Mouse (Mus musculus) liver, adult 2 months (tissue): Measurements from ENCODE around the gene Larp6. TPM values are rescaled to one million over a fixed set of nuclear protein-coding genes. Genes with fewer than 3 reads are reported as not detected.

Experiments used
- DNase-seq: peaks from one replicate; pipeline ENCODE4 v3.0.0-alpha.2; 2011; ENCODE audit warnings: low read depth, low spot score; ENCODE audit errors: extremely low read depth
- H3K27ac ChIP-seq: fragments of 200-500 bp; replicated peaks from 2 replicates; pipeline ENCODE4 v1.5.1; 2012; ENCODE audit warnings: low read depth, mild to moderate bottlenecking, control low read depth, inconsistent platforms, low read length; ENCODE audit not compliant: insufficient read depth
- H3K27me3 ChIP-seq: fragments of 200-500 bp; 2 replicates; pipeline ENCODE4 v1.6.1; 2012; ENCODE audit warnings: mild to moderate bottlenecking, moderate library complexity, low read length, inconsistent platforms; ENCODE audit not compliant: control insufficient read depth, insufficient read depth
- H3K36me3 ChIP-seq: fragments of 200-500 bp; 2 replicates; pipeline ENCODE4 v1.6.1; 2012; ENCODE audit warnings: low read length, inconsistent platforms; ENCODE audit not compliant: control insufficient read depth, insufficient read depth
- H3K4me1 ChIP-seq: fragments of 200-500 bp; 2 replicates; pipeline ENCODE4 v1.6.1; 2011; ENCODE audit warnings: low read length; ENCODE audit not compliant: control insufficient read depth, insufficient read depth
- H3K4me3 ChIP-seq: fragments of 200-500 bp; 2 replicates; pipeline ENCODE4 v1.5.1; 2011; ENCODE audit warnings: low read depth, mild to moderate bottlenecking, control low read depth, low read length, moderate library complexity; ENCODE audit not compliant: insufficient read depth
- H3K79me2 ChIP-seq: fragments of 200-500 bp; 2 replicates; pipeline ENCODE4 v1.6.1; 2012; ENCODE audit warnings: inconsistent platforms, mild to moderate bottlenecking, low read length, moderate library complexity; ENCODE audit not compliant: control insufficient read depth, insufficient read depth
- H3K9ac ChIP-seq: fragments of 200-500 bp; 2 replicates; pipeline ENCODE4 v1.6.1; 2012; ENCODE audit warnings: low read depth, mild to moderate bottlenecking, control low read depth, inconsistent platforms, low read length
- CTCF ChIP-seq: fragments of 200-500 bp; IDR thresholded peaks from 2 replicates; pipeline ENCODE4 v1.5.1; 2011; ENCODE audit warnings: low read depth, low read length, control low read depth
- POLR2A ChIP-seq: fragments of 200-500 bp; IDR thresholded peaks from 2 replicates; pipeline ENCODE4 v1.6.1; 2011; ENCODE audit warnings: low read length, control low read depth; ENCODE audit not compliant: insufficient read depth; ENCODE audit errors: extremely low read depth
- WGBS: fragments of 180-500 bp; shearing (Covaris S2); methylation state at CpG from one replicate; pipeline ENCODE4 v1.1.7; 2018; 5-methylcytosine and 5-hydroxymethylcytosine counted together
- polyA plus RNA-seq: library from polyadenylated mRNA; depleted of rRNA; stranded (reverse); fragments of >200 nt; gene quantifications from 2 replicates; pipeline ENCODE4 v1.2.3, GENCODE M21; 2012
- total RNA-seq: library from RNA; depleted of rRNA; stranded (reverse); fragments of >200 nt; gene quantifications from 2 replicates; pipeline ENCODE4 v1.2.3, GENCODE M21; 2014

The Larp6 gene
- total and polyA plus RNA-seq, 2 experiments: not detected

DNA sequence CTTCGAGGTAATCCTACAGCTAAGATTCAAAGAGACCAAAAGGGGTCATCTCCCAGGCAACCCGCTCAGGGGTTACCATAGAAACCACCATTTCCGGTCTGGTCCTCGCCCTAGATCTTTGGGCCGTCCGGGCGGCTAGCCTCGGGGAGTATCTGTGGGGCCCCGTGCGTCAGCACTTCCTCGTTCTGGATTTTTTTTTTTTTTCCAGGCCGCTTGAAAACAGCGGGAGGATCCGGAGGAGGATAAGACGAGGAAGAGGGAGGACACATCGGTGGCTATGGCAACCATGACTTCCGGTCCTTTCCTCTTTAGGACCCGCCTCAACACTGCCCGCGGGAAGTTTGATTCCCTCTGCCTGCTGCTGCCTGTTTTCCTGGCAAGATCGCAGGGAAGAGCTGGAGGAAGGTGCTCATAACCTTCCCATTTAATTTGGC, 24.9 kb upstream of the Larp6 start, which contains the start of gene Lrrc49:
Gene Lrrc49 (minus strand): TSS at position 268 of the 434 bp plus-strand sequence.
- H3K27ac ChIP-seq: no peak within 1 kb of the TSS

GRCm38 (mm10) chr9:60692624-60693023, 20.2 kb upstream of the Larp6 start:
- Histone ChIP-seq H3K36me3 (no peaks in the 10 kb centered on the region), H3K4me1 (no peaks in the 10 kb centered on the region; the same call in 1 of the 2 replicates), H3K9ac (no peak overlapping the region), H3K79me2 (no peaks in the 10 kb centered on the region), H3K4me3 (no peak overlapping the region), H3K27me3 (no peaks in the 10 kb centered on the region), H3K27ac (no peak overlapping the region)
- no peak for DNase-seq
- TF ChIP-seq CTCF (no peak), POLR2A (no peak)
- 56% methylated on average over 4 of the region's 4 CpGs for WGBS

More for the DNA sequence above, 24.9 kb upstream of the Larp6 start, which contains the start of gene Lrrc49:
- H3K4me1 ChIP-seq: no peaks in the 10 kb centered on the region; the same call in 1 of the 2 replicates
- no peaks in the 10 kb centered on the region for H3K27me3 ChIP-seq
- peak; percentile 66 for DNase-seq
- WGBS: under 1% methylated on average over 21 of the region's 21 CpGs
- H3K36me3 ChIP-seq: no peaks in the 10 kb centered on the region
- TF ChIP-seq POLR2A: no peak
- TF ChIP-seq CTCF: no peak
- H3K79me2 ChIP-seq: no peaks in the 10 kb centered on the region
- H3K4me3 ChIP-seq: peak within 1 kb of the TSS; percentile 54
- H3K9ac ChIP-seq: no peak within 1 kb of the TSS

DNA sequence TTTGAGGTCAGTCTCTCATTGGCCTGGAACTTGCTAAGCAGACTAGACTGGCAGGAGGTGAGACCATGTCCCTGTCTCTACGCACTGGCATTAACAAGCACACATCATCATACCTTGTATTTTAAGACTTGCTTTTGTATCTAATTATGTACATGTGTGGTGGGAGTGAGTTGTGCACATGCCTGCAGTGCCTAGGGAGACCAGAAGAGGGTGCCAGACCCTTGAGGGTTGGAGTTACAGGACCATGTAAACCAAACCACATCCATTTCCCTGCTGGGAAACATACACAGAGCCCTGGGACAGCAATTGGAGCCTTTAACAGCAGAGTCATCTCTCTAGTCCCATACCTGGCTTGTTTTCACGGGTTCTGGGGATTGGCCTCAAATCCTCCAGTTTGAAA, 18.8 kb upstream of the Larp6 start:
- DNase-seq: no peak
- no peaks in the 10 kb centered on the region for H3K36me3 ChIP-seq
- no peaks in the 10 kb centered on the region for H3K79me2 ChIP-seq
- H3K27me3 ChIP-seq: no peaks in the 10 kb centered on the region
- no peak overlapping the region for H3K27ac ChIP-seq
- TF ChIP-seq CTCF: peak; percentile 27; the same call in 1 of the 2 replicates
- TF ChIP-seq POLR2A: no peak
- no peak overlapping the region for H3K4me3 ChIP-seq
- no peaks in the 10 kb centered on the region for H3K4me1 ChIP-seq
- WGBS: 58% methylated on average over 2 of the region's 2 CpGs
- H3K9ac ChIP-seq: no peak overlapping the region

DNA sequence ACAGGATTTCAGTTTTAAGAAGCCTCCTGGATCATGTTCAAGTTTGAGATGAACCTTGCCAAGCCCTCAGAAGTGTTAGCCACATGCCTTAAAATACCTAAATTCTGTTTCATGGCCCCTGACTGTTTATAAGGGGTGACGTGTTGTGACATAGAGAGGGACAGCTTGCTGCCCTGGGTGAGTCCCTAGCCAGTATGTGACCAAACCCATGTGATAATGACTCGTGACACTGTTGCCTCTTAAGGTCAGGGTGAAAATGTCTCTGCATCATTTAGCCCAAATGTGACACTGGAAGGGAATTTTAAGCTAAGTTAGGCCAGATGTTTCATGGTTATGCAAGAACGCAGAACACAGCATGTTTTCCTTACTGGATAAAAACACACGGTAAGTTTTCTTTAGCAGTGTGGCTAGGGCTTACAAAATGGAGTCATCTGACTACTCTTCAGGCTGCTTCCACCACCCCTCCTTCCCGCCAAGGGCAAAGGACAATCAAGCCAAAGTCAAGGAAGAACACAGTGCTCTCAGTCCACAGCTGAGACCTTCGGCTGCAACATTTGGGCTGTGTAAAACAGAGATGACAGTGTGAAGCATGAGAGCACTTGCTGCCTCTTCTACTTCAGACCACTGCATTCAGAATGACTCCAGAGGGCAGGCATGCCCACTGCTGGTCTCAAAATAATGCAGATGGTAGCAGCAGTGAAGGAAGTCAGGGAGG, 16.4 kb upstream of the Larp6 start:
- H3K27ac ChIP-seq: no peak overlapping the region
- H3K4me3 ChIP-seq: no peak overlapping the region
- no peaks in the 10 kb centered on the region for H3K36me3 ChIP-seq
- no peaks in the 10 kb centered on the region for H3K79me2 ChIP-seq
- TF ChIP-seq POLR2A (no peak), CTCF (no peak)
- H3K9ac ChIP-seq: no peak overlapping the region
- H3K4me1 ChIP-seq: no peaks in the 10 kb centered on the region
- no peaks in the 10 kb centered on the region for H3K27me3 ChIP-seq
- 68% methylated on average over 6 of the region's 6 CpGs for WGBS
- no peak for DNase-seq

DNA sequence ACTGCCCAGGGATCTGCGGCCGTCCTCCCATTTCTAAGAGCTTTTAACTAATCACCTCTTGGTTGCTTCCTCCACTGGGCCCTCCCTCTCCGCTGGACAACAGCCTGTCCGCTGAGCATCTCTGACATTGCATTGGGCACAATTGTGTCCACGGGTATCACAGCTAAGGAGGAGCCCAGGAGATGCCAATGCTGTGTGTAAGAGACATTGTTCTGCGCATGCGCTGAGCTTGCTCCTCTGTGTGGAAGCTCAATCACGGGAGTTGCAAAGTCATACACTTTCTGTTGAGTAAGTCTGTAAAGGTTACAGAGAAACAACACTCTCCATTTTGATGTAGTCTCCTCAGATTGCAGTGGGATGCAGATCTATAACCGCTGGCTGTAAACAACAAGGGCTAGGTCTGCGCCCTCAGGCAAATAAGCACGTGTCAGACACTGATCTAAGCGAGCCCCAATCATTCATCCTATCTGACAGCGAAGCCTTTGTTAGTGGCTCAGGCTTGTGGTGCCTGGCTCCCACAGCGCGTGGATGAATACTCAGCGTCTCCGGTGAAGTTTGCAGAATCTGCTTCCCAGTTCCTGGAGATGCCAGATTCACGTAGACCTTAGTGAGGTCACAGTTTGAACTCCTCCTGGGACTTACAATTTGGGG, 13.1 kb upstream of the Larp6 start:
- no peaks in the 10 kb centered on the region for H3K27me3 ChIP-seq
- 77% methylated on average over 18 of the region's 18 CpGs for WGBS
- no peak overlapping the region for H3K9ac ChIP-seq
- H3K27ac ChIP-seq: no peak overlapping the region
- no peak for TF ChIP-seq CTCF
- TF ChIP-seq POLR2A: no peak
- no peaks in the 10 kb centered on the region for H3K4me1 ChIP-seq
- no peak for DNase-seq
- H3K79me2 ChIP-seq: no peaks in the 10 kb centered on the region
- H3K4me3 ChIP-seq: no peak overlapping the region
- no peaks in the 10 kb centered on the region for H3K36me3 ChIP-seq
